Mouse (Mus musculus): Measurements from ENCODE around the gene Mrps12.

DNA sequence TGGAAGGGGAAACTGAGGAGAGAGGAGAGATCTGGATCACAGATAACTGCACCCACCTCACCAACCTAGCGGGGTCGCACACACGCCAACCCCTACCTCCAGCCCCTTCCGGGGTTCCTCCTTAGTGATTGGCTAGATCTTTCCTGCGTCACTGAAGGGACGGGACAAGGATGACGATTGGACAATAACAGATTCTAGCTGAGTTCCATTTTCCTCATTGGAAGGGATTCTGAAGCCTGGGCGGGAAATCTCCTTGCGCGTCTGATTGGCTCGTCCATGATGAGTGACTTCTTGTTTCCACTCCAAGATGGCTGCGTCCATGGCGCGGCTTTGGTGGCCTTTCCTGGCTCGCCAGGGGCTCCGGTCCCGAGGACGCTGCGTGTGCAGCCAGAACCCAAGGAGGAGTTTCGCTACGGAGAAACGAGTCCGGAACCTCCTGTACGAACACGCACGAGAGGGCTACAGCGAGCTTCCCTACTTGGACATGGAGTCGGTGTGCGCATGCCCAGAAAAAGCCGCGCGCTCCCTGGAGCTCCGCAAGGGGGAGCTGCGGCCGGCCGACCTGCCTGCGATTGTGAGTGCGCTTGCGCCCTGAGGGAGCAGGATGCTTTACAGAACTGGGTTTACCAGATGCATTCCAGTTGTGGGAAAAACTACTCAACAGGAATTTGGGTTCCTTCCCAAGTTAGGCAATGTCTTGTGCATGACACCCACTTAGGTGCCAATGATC lies at the start of gene Mrps12, which contains the start of gene Sars2:
- TF ChIP-seq CTCF (IDR thresholded peaks at IDR 0.05; ENCODE audit: low read depth, low read length): peak; percentile 81
- no peak for TF ChIP-seq EP300 (IDR thresholded peaks at IDR 0.05; ENCODE audit: insufficient read depth, low read depth, low read length)
- TF ChIP-seq POLR2A (IDR thresholded peaks at IDR 0.05; ENCODE audit: insufficient read depth, low read length): peak; percentile 95
